Mouse (Mus musculus) MEL (cell line): ENCODE data around the gene Kctd11. TPM values are rescaled to one million over a fixed set of nuclear protein-coding genes. Genes with fewer than 3 reads are reported as not detected.

Experiments
- DNase-seq: peaks from one replicate; pipeline ENCODE4 v3.0.0; 2011; ENCODE audit warnings: low read depth, low spot score
- H3K27ac ChIP-seq: 2 replicates; pipeline ENCODE4 v1.5.1; 2012; ENCODE audit warnings: low read depth, mild to moderate bottlenecking, control low read depth, low read length, moderate library complexity; ENCODE audit not compliant: control insufficient read depth
- H3K27me3 ChIP-seq, 2 experiments: fragments of 150-350 bp in 1 of 2; sonication (generic) in 1 of 2; 2 replicates each; pipeline ENCODE4 v1.6.1; 2012; ENCODE audit warnings: low read length in 2 of 2, mild to moderate bottlenecking in 2 of 2, improper control_type of control experiment in 1 of 2, moderate library complexity in 1 of 2; ENCODE audit not compliant: insufficient read depth in 2 of 2, control insufficient read depth in 1 of 2
- H3K36me3 ChIP-seq, 2 experiments: 2 replicates each; pipeline ENCODE4 v1.6.1; 2012 to 2014; ENCODE audit warnings: low read length in 2 of 2, improper control_type of control experiment in 1 of 2, inconsistent platforms in 1 of 2, mild to moderate bottlenecking in 1 of 2; ENCODE audit not compliant: insufficient read depth in 2 of 2, control insufficient read depth in 1 of 2
- H3K4me1 ChIP-seq, 2 experiments: fragments of 150-350 bp in 1 of 2; sonication (generic) in 1 of 2; 2 replicates each; pipeline ENCODE4 v1.6.1; 2012; ENCODE audit warnings: low read length in 2 of 2, improper control_type of control experiment in 1 of 2, mild to moderate bottlenecking in 1 of 2; ENCODE audit not compliant: insufficient read depth in 2 of 2, control insufficient read depth in 1 of 2
- H3K4me3 ChIP-seq, 2 experiments: fragments of 150-350 bp in 1 of 2; sonication (generic) in 1 of 2; 2 replicates each; pipeline ENCODE4 v1.5.1; 2012; ENCODE audit warnings: low read depth in 2 of 2, low read length in 2 of 2, mild to moderate bottlenecking in 2 of 2, moderate library complexity in 2 of 2, control low read depth in 1 of 2, improper control_type of control experiment in 1 of 2; ENCODE audit not compliant: control insufficient read depth in 1 of 2, insufficient read depth in 1 of 2
- H3K79me2 ChIP-seq: 2 replicates; pipeline ENCODE4 v1.6.1; 2012; ENCODE audit warnings: mild to moderate bottlenecking, low read length, moderate library complexity; ENCODE audit not compliant: control insufficient read depth, poor library complexity, insufficient read depth
- H3K9ac ChIP-seq: 2 replicates; pipeline ENCODE4 v1.6.1; 2012; ENCODE audit warnings: low read depth, mild to moderate bottlenecking, control low read depth, low read length, moderate library complexity; ENCODE audit not compliant: control insufficient read depth, poor library complexity, severe bottlenecking
- H3K9me3 ChIP-seq: fragments of 150-350 bp; sonication (generic); replicated peaks from 2 replicates; pipeline ENCODE4 v1.6.1; 2012; ENCODE audit warnings: mild to moderate bottlenecking, low read length, improper control_type of control experiment, moderate library complexity; ENCODE audit not compliant: insufficient read depth
- BHLHE40 ChIP-seq: IDR thresholded peaks from 2 replicates; pipeline ENCODE4 v1.6.1; 2012; ENCODE audit warnings: low read depth, mild to moderate bottlenecking, inconsistent platforms, low read length, improper control_type of control experiment, borderline replicate concordance
- CTCF ChIP-seq, 3 experiments: IDR thresholded peaks in 2 of 3; conservative IDR thresholded peaks in 1 of 3; 2 replicates each; pipeline ENCODE4 v1.5.1; 2011 to 2012; ENCODE audit warnings: low read length in 3 of 3, low read depth in 2 of 3, mild to moderate bottlenecking in 2 of 3, improper control_type of control experiment in 1 of 3, inconsistent platforms in 1 of 3, mixed read lengths in 1 of 3, moderate library complexity in 1 of 3; ENCODE audit not compliant: control insufficient read depth in 1 of 3, insufficient read depth in 1 of 3, poor library complexity in 1 of 3, severe bottlenecking in 1 of 3
- E2F4 ChIP-seq: IDR thresholded peaks from 2 replicates; pipeline ENCODE4 v1.6.1; 2011; ENCODE audit warnings: low read depth, low read length, improper control_type of control experiment, borderline replicate concordance
- EP300 ChIP-seq, 2 experiments: IDR thresholded peaks; 2 replicates each; pipeline ENCODE4 v1.6.1; 2011; ENCODE audit warnings: improper control_type of control experiment in 2 of 2, low read length in 2 of 2, low read depth in 1 of 2, mild to moderate bottlenecking in 1 of 2
- ETS1 ChIP-seq: IDR thresholded peaks from 2 replicates; pipeline ENCODE4 v1.6.1; 2012; ENCODE audit warnings: low read depth, mild to moderate bottlenecking, inconsistent platforms, low read length, improper control_type of control experiment, moderate library complexity
- GATA1 ChIP-seq: IDR thresholded peaks from 2 replicates; pipeline ENCODE4 v1.6.1; 2011; ENCODE audit warnings: low read depth, low read length, improper control_type of control experiment
- HCFC1 ChIP-seq: IDR thresholded peaks from 2 replicates; pipeline ENCODE4 v1.6.1; 2012; ENCODE audit warnings: low read depth, mild to moderate bottlenecking, inconsistent platforms, low read length, improper control_type of control experiment, moderate library complexity
- JUND ChIP-seq: IDR thresholded peaks from 2 replicates; pipeline ENCODE4 v1.6.1; 2011; ENCODE audit warnings: low read depth, mild to moderate bottlenecking, improper control_type of control experiment, low read length
- KAT2A ChIP-seq: conservative IDR thresholded peaks from 2 replicates; pipeline ENCODE4 v1.6.1; 2012; ENCODE audit warnings: low read depth, low read length, improper control_type of control experiment, inconsistent platforms
- MAX ChIP-seq: IDR thresholded peaks from 2 replicates; pipeline ENCODE4 v1.6.1; 2011; ENCODE audit warnings: low read length, improper control_type of control experiment
- MAZ ChIP-seq: IDR thresholded peaks from 2 replicates; pipeline ENCODE4 v1.6.1; 2012; ENCODE audit warnings: low read depth, mild to moderate bottlenecking, inconsistent platforms, low read length, improper control_type of control experiment
- MEF2A ChIP-seq: IDR thresholded peaks from 2 replicates; pipeline ENCODE4 v1.6.1; 2014; ENCODE audit warnings: low read depth, mild to moderate bottlenecking, inconsistent platforms, low read length, improper control_type of control experiment; ENCODE audit not compliant: poor library complexity, insufficient replicate concordance, severe bottlenecking; ENCODE audit errors: extremely low read depth
- MYB ChIP-seq: IDR thresholded peaks from 2 replicates; pipeline ENCODE4 v1.6.1; 2011; ENCODE audit warnings: mild to moderate bottlenecking, low read depth, low read length, improper control_type of control experiment
- MYC ChIP-seq: IDR thresholded peaks from 2 replicates; pipeline ENCODE4 v1.6.1; 2011; ENCODE audit warnings: low read depth, mild to moderate bottlenecking, low read length, improper control_type of control experiment, moderate library complexity
- NELFE ChIP-seq: IDR thresholded peaks from 2 replicates; pipeline ENCODE4 v1.6.1; 2011; ENCODE audit warnings: low read depth, low read length, improper control_type of control experiment
- POLR2A ChIP-seq, 2 experiments: IDR thresholded peaks; 2 replicates each; pipeline ENCODE4 v1.6.1; 2011 to 2012; ENCODE audit warnings: low read length in 2 of 2, mild to moderate bottlenecking in 2 of 2, control low read depth in 1 of 2, improper control_type of control experiment in 1 of 2, low read depth in 1 of 2, moderate library complexity in 1 of 2; ENCODE audit not compliant: control insufficient read depth in 1 of 2, insufficient read depth in 1 of 2, poor library complexity in 1 of 2
- POLR2AphosphoS5 ChIP-seq: IDR thresholded peaks from 2 replicates; pipeline ENCODE4 v1.6.1; 2012; ENCODE audit warnings: low read depth, borderline replicate concordance, mild to moderate bottlenecking, inconsistent platforms, low read length, moderate library complexity, mixed read lengths
- RAD21 ChIP-seq: IDR thresholded peaks from 2 replicates; pipeline ENCODE4 v1.6.1; 2011; ENCODE audit warnings: mild to moderate bottlenecking, low read depth, low read length, improper control_type of control experiment
- SIN3A ChIP-seq: IDR thresholded peaks from 2 replicates; pipeline ENCODE4 v1.6.1; 2012; ENCODE audit warnings: low read length, improper control_type of control experiment, inconsistent platforms
- TAL1 ChIP-seq: IDR thresholded peaks from 2 replicates; pipeline ENCODE4 v1.6.1; 2012; ENCODE audit warnings: mild to moderate bottlenecking, inconsistent platforms, low read length, moderate library complexity, mixed read lengths
- TBP ChIP-seq: IDR thresholded peaks from 2 replicates; pipeline ENCODE4 v1.8.0; 2011; ENCODE audit warnings: low read depth, low read length, improper control_type of control experiment
- TCF12 ChIP-seq: IDR thresholded peaks from 2 replicates; pipeline ENCODE4 v1.6.1; 2014; ENCODE audit warnings: low read depth, mild to moderate bottlenecking, inconsistent platforms, low read length, improper control_type of control experiment, moderate library complexity
- USF2 ChIP-seq, 2 experiments: IDR thresholded peaks; 2 replicates each; pipeline ENCODE4 v1.6.1; 2011 to 2012; ENCODE audit warnings: improper control_type of control experiment in 2 of 2, low read length in 2 of 2, borderline replicate concordance in 1 of 2, inconsistent platforms in 1 of 2, low read depth in 1 of 2, mild to moderate bottlenecking in 1 of 2; ENCODE audit not compliant: insufficient read depth in 1 of 2
- ZC3H11A ChIP-seq: IDR thresholded peaks from 2 replicates; pipeline ENCODE4 v1.6.1; 2012; ENCODE audit warnings: low read depth, mild to moderate bottlenecking, inconsistent platforms, low read length, improper control_type of control experiment
- ZNF384 ChIP-seq: IDR thresholded peaks from 2 replicates; pipeline ENCODE4 v1.6.1; 2012; ENCODE audit warnings: low read depth, mild to moderate bottlenecking, inconsistent platforms, low read length, improper control_type of control experiment
- polyA plus RNA-seq, 2 experiments: library from polyadenylated mRNA; stranded (reverse) in 1 of 2; unstranded in 1 of 2; fragments of >175 nt in 1 of 2; fragments of >200 nt in 1 of 2; gene quantifications; 2 replicates each; pipeline versions ENCODE4 v1.2.1 to v1.2.4; 2012; ENCODE audit warnings: low replicate concordance in 2 of 2, low read depth in 1 of 2; ENCODE audit not compliant: insufficient read length in 2 of 2, insufficient read depth in 1 of 2, missing spikeins in 1 of 2
- total RNA-seq: library from RNA; depleted of rRNA; stranded (reverse); fragments of 300-350 nt; gene quantifications from 2 replicates; pipeline ENCODE4 v1.2.3, GENCODE M21; 2012

Kctd11 gene
- total and polyA plus RNA-seq, 3 experiments = 0.19 to 0.49 TPM; not detected in 1

- TF ChIP-seq BHLHE40 (no peak), TCF12 (peak; percentile 75), MYB (no peak), ETS1 (peak; percentile 18; the same call in 1 of the 2 replicates), ZC3H11A (no peak), MAX (no peak; the same call in 1 of the 2 replicates), EP300 (IDR thresholded peaks at IDR 0.05; ENCODE audit: low read depth in 1 of 2, low read length in 2 of 2) (no peak), MYC (no peak; the same call in 1 of the 2 replicates), TBP (peak; percentile 90), CTCF (IDR thresholded peaks at IDR 0.05 in 2 of 3, conservative IDR thresholded peaks at IDR 0.05 in 1 of 3; ENCODE audit: control insufficient read depth in 1 of 3, insufficient read depth in 1 of 3, low read depth in 2 of 3, low read length in 3 of 3, poor library complexity in 1 of 3, severe bottlenecking in 1 of 3) (no peak), KAT2A (no peak; the same call in 1 of the 2 replicates), JUND (no peak; the same call in 1 of the 2 replicates), E2F4 (no peak)
Measured at GRCm38 (mm10) chr11:69900471-69901405, 19.5 kb upstream of the Kctd11 start, which contains the start of the genes 2810408A11Rik and Neurl4 (continued).

GRCm38 (mm10) chr11:69899870-69900269, 18.7 kb upstream of the Kctd11 start:
- Histone ChIP-seq H3K36me3 (peaks cover 0 to 6% of the 10 kb centered on the region in 2 experiments; a peak in 3 of 4 replicates), H3K79me2 (peaks cover 18% of the 10 kb centered on the region), H3K9ac (no peak overlapping the region), H3K9me3 (no peaks in the 10 kb centered on the region)
- TF ChIP-seq TAL1 = no peak
- peak; percentile 58; the same call in 1 of the 2 replicates for TF ChIP-seq ZNF384
- no peak for TF ChIP-seq MEF2A
- TF ChIP-seq KAT2A = no peak
- TF ChIP-seq MAX = no peak
- TF ChIP-seq, all 39 proteins: peak for 1
- H3K27me3 ChIP-seq = no peaks in the 10 kb centered on the region
- no peak overlapping the region for H3K27ac ChIP-seq
- H3K4me3 ChIP-seq = no peak overlapping the region
- DNase-seq = no peak
- H3K4me1 ChIP-seq = peaks cover 2 to 16% of the 10 kb centered on the region in 2 experiments; a peak in 2 of 4 replicates

GRCm38 (mm10) chr11:69895291-69895690, 14.1 kb upstream of the Kctd11 start, which contains the start of gene Acap1:
Gene Acap1, minus strand, starts transcription at chr11:69895539.
- no peaks in the 10 kb centered on the region for H3K27me3 ChIP-seq
- H3K79me2 ChIP-seq = no peaks in the 10 kb centered on the region; the same call in none of the 2 replicates
- H3K9ac ChIP-seq = peak within 1 kb of the TSS; percentile 68
- peak; percentile 78 for DNase-seq
- H3K36me3 ChIP-seq = peaks cover 0 to 15% of the 10 kb centered on the region in 2 experiments; a peak in 2 of 4 replicates
- H3K4me3 ChIP-seq = peak within 1 kb of the TSS; percentile 47 to 72
- H3K9me3 ChIP-seq = no peaks in the 10 kb centered on the region
- H3K27ac ChIP-seq = peak within 1 kb of the TSS; percentile 71
- H3K4me1 ChIP-seq = peaks cover 13 to 26% of the 10 kb centered on the region in 2 experiments
- TF ChIP-seq JUND (no peak), NELFE (peak; percentile 59), MEF2A (no peak), RAD21 (no peak), TBP (no peak), MAZ (peak; percentile 77; the same call in 1 of the 2 replicates), CTCF (IDR thresholded peaks at IDR 0.05 in 2 of 3, conservative IDR thresholded peaks at IDR 0.05 in 1 of 3; ENCODE audit: control insufficient read depth in 1 of 3, insufficient read depth in 1 of 3, low read depth in 2 of 3, low read length in 3 of 3, poor library complexity in 1 of 3, severe bottlenecking in 1 of 3) (no peak), USF2 (IDR thresholded peaks at IDR 0.05; ENCODE audit: borderline replicate concordance in 1 of 2, insufficient read depth in 1 of 2, low read depth in 1 of 2, low read length in 2 of 2) (no peak), POLR2AphosphoS5 (no peak), E2F4 (no peak), HCFC1 (0 out of 2 replicates have a peak, but pooled peaks have one; percentile 10), POLR2A (IDR thresholded peaks at IDR 0.05; ENCODE audit: control insufficient read depth in 1 of 2, insufficient read depth in 1 of 2, low read depth in 1 of 2, low read length in 2 of 2, poor library complexity in 1 of 2) (peak in 1 of 2 experiments; percentile 60; a peak in 2 of 4 replicates), ETS1 (0 out of 2 replicates have a peak, but pooled peaks have one; percentile 30), SIN3A (no peak; the same call in 1 of the 2 replicates), GATA1 (no peak)
